Mouse (Mus musculus): Measurements from ENCODE around the gene Fat3. TPM values are rescaled to one million over a fixed set of nuclear protein-coding genes. Genes with fewer than 3 reads are reported as not detected.

The Fat3 gene
- polyA plus RNA-seq, 1 experiment from 2014 or later = 1.8 TPM

DNA sequence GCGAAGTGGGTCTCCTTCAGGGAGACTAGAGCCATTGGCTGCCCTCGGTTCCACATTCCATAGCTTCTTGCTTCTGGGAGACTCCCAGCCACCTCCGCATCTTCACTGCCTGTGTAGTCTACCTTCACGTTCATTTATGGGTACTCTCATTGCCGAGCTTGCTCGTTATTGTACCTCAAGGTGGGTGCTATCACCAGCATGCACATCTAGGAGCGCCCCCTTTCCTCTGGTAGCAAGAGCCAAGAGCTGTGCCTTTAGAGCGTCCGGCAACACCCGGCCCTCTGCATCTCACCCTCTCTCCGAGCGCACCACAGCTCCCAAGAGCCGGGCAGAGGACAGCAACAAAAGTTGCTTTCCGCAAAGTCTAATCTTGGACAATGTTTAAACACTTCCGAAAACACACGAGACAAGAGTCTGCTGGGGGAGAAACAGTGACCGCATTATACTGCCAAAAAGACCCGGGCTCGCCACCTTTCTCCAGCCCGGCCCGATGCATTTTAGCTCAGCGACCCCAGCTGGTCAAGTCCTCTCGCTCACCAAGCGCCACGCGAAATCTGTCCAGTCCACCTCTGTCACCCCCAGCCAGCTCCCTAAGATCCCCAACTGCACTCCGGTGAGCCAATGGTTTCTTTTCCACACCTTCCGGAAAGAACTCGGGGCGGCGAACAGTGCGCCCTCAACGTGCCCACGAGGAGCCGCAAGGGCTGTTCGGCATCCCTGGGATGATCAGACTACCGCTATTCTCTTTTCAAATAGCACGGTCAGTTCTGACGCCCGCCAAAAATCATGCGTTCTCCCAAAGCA is 501 bp downstream of the Fat3 start:
- no peak; the same call in 1 of the 2 replicates for ATAC-seq (ENCODE audit: insufficient number of reproducible peaks, insufficient read depth, low FRiP score, low read depth)
- H3K9ac ChIP-seq (ENCODE audit: low read length) = peak overlapping the region; percentile 68
- H3K4me2 ChIP-seq (ENCODE audit: low read length) = peak overlapping the region; percentile 90
- peaks cover 18% of the 10 kb centered on the region for H3K27me3 ChIP-seq (ENCODE audit: control insufficient read depth, insufficient read depth, low read length)
- H3K9me3 ChIP-seq (ENCODE audit: control insufficient read depth, low read length) = no peaks in the 10 kb centered on the region
- no peaks in the 10 kb centered on the region for H3K36me3 ChIP-seq (ENCODE audit: control insufficient read depth, insufficient read depth, low read length)
- 0% methylated on average over 41 of the region's 41 CpGs for WGBS
- peak overlapping the region; percentile 10 to 28; a peak in 2 of 4 replicates for H3K27ac ChIP-seq (replicated peaks in 1 of 2; ENCODE audit: control insufficient read depth in 1 of 2, insufficient read depth in 1 of 2, low read depth in 2 of 2, low read length in 2 of 2)
- peaks cover 8 to 9% of the 10 kb centered on the region in 2 experiments; a peak in 3 of 4 replicates for H3K4me1 ChIP-seq (ENCODE audit: control insufficient read depth in 2 of 2, insufficient read depth in 2 of 2, low read length in 2 of 2)
- peak overlapping the region; percentile 49 to 74 for H3K4me3 ChIP-seq (ENCODE audit: control insufficient read depth in 1 of 2, insufficient read depth in 1 of 2, low read depth in 1 of 2, low read length in 2 of 2)

DNA sequence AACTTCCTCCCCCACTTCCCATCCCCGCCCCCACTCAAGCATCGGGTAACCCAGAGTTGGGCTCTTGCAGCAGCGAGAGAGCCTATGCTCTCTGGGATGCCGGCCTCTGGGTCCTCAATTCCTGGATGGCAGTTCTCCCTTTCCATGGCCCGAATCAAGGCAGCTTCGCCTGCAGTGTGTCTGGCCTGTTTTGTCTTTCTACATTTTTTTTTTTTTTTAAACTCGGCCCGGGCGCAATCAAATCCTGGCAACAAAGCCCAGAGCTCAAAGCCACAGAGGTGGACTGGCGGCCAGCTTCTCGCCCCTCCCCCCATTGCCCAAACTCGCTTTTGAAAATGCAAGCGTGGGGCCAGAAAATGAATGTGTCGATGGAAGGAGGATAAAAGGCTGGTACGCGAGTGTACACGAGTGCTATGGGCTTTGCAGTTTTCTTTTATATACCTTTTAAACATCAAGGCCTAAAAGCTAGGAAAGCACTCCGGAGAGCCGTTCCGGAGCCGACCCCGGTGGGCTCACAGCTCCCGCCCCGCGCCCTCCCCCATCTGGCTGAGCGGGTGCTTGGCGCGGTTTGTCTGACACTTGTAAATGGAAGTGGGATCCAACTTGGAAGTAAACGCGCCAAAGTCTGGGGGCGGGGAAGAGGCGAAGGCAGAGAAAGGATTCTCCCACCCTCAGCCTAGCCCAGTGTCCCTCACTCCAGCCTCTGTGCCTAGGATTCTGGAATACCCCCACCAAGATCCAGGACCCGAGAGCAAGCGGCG is 1.3 kb downstream of the Fat3 start:
- WGBS = under 1% methylated on average over 35 of the region's 35 CpGs
- peak overlapping the region; percentile 10 to 28; a peak in 3 of 4 replicates for H3K27ac ChIP-seq (replicated peaks in 1 of 2; ENCODE audit: control insufficient read depth in 1 of 2, insufficient read depth in 1 of 2, low read depth in 2 of 2, low read length in 2 of 2)
- peaks cover 18% of the 10 kb centered on the region for H3K27me3 ChIP-seq (ENCODE audit: control insufficient read depth, insufficient read depth, low read length)

DNA sequence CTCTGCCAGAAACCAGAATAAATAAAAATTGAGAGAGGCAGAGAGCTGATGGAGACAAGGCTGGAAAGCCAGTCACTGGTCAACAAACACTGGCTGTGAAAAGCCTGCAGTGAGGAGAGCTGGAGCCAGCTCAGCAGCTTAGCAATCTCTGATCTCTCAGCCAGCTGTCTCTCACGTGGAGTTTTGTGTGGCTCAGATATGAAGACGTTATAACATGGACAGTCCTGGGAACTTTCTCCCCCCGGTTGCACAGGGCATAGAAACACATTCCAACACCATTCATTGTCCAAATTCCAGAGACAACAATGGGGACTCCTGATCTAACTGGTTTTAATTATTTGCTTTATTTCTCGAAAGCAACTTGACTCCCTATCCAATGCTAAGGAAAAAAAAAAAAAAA is 2.2 kb downstream of the Fat3 start:
- Histone ChIP-seq H3K36me3 (ENCODE audit: control insufficient read depth, insufficient read depth, low read length) (no peaks in the 10 kb centered on the region), H3K9me3 (ENCODE audit: control insufficient read depth, low read length) (no peaks in the 10 kb centered on the region), H3K4me1 (ENCODE audit: control insufficient read depth in 2 of 2, insufficient read depth in 2 of 2, low read length in 2 of 2) (peaks cover 8 to 9% of the 10 kb centered on the region in 2 experiments; a peak in 3 of 4 replicates), H3K27ac (replicated peaks in 1 of 2; ENCODE audit: control insufficient read depth in 1 of 2, insufficient read depth in 1 of 2, low read depth in 2 of 2, low read length in 2 of 2) (no peak overlapping the region), H3K4me3 (ENCODE audit: control insufficient read depth in 1 of 2, insufficient read depth in 1 of 2, low read depth in 1 of 2, low read length in 2 of 2) (peak overlapping the region in 1 of 2 experiments; percentile 49; a peak in 1 of 4 replicates), H3K27me3 (ENCODE audit: control insufficient read depth, insufficient read depth, low read length) (peaks cover 18% of the 10 kb centered on the region), H3K4me2 (ENCODE audit: low read length) (peak overlapping the region; percentile 90), H3K9ac (ENCODE audit: low read length) (no peak overlapping the region)
- WGBS = 5% methylated on average over 4 of the region's 4 CpGs
- no peak for ATAC-seq (ENCODE audit: insufficient number of reproducible peaks, insufficient read depth, low FRiP score, low read depth)

More for the DNA sequence above, 1.3 kb downstream of the Fat3 start:
- Histone ChIP-seq H3K4me3 (ENCODE audit: control insufficient read depth in 1 of 2, insufficient read depth in 1 of 2, low read depth in 1 of 2, low read length in 2 of 2) (peak overlapping the region; percentile 49 to 74), H3K4me1 (ENCODE audit: control insufficient read depth in 2 of 2, insufficient read depth in 2 of 2, low read length in 2 of 2) (peaks cover 8 to 9% of the 10 kb centered on the region in 2 experiments; a peak in 3 of 4 replicates), H3K9me3 (ENCODE audit: control insufficient read depth, low read length) (no peaks in the 10 kb centered on the region), H3K4me2 (ENCODE audit: low read length) (peak overlapping the region; percentile 90), H3K9ac (ENCODE audit: low read length) (peak overlapping the region; percentile 68), H3K36me3 (ENCODE audit: control insufficient read depth, insufficient read depth, low read length) (no peaks in the 10 kb centered on the region)
- ATAC-seq (ENCODE audit: insufficient number of reproducible peaks, insufficient read depth, low FRiP score, low read depth) = no peak

DNA sequence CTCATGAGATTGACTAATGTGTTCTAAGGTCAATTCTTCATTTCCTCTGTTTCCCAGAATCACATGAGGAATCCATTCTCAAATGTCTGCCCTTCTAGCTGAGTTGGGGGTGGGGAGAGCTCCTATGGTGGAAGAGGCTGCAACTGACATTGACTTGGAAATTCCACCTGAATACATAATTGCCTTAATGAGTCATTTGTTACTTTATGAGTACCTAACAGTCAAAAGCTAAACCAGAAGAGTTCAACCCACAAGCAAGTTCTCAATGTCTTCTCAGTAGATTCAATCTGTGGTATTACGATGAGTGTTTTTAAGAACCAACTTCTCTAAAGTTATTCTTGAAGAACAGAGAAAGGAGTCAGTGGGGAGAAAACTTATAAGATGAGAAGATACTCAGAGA is 3.7 kb downstream of the Fat3 start:
- Histone ChIP-seq H3K27me3 (ENCODE audit: control insufficient read depth, insufficient read depth, low read length) (peaks cover 16% of the 10 kb centered on the region; the same call in 1 of the 2 replicates), H3K36me3 (ENCODE audit: control insufficient read depth, insufficient read depth, low read length) (no peaks in the 10 kb centered on the region), H3K27ac (replicated peaks in 1 of 2; ENCODE audit: control insufficient read depth in 1 of 2, insufficient read depth in 1 of 2, low read depth in 2 of 2, low read length in 2 of 2) (no peak overlapping the region), H3K4me2 (ENCODE audit: low read length) (no peak overlapping the region), H3K4me3 (ENCODE audit: control insufficient read depth in 1 of 2, insufficient read depth in 1 of 2, low read depth in 1 of 2, low read length in 2 of 2) (no peak overlapping the region), H3K9ac (ENCODE audit: low read length) (no peak overlapping the region), H3K4me1 (ENCODE audit: control insufficient read depth in 2 of 2, insufficient read depth in 2 of 2, low read length in 2 of 2) (peaks cover 2 to 3% of the 10 kb centered on the region in 2 experiments; a peak in 2 of 4 replicates), H3K9me3 (ENCODE audit: control insufficient read depth, low read length) (no peaks in the 10 kb centered on the region)
- WGBS = 90% methylated on average over 1 of the region's 1 CpGs
- ATAC-seq (ENCODE audit: insufficient number of reproducible peaks, insufficient read depth, low FRiP score, low read depth) = no peak

DNA sequence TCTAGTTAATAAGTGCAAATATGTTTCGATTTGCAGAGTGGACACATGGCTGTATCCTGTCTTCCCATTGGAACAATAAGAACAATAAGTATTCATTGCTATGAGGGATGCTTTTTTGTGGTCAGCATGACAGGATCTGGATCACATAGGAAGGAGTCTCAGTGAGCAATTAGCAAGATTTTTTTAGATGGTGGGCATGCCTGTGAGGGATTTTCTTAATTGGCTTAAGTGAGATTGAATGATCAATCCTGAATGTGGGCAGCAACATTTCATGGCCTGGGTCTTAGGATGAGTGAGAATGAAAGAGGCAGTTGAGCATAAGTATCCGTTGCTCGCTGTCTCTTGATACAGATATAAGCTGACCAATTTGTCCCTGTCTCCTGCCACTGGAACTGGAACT is 4.8 kb downstream of the Fat3 start:
- Histone ChIP-seq H3K9me3 (ENCODE audit: control insufficient read depth, low read length) (no peaks in the 10 kb centered on the region), H3K4me3 (ENCODE audit: control insufficient read depth in 1 of 2, insufficient read depth in 1 of 2, low read depth in 1 of 2, low read length in 2 of 2) (no peak overlapping the region), H3K27me3 (ENCODE audit: control insufficient read depth, insufficient read depth, low read length) (peaks cover 16% of the 10 kb centered on the region; the same call in 1 of the 2 replicates), H3K9ac (ENCODE audit: low read length) (no peak overlapping the region), H3K4me1 (ENCODE audit: control insufficient read depth in 2 of 2, insufficient read depth in 2 of 2, low read length in 2 of 2) (peaks cover 2 to 3% of the 10 kb centered on the region in 2 experiments; a peak in 2 of 4 replicates), H3K36me3 (ENCODE audit: control insufficient read depth, insufficient read depth, low read length) (no peaks in the 10 kb centered on the region), H3K4me2 (ENCODE audit: low read length) (no peak overlapping the region), H3K27ac (replicated peaks in 1 of 2; ENCODE audit: control insufficient read depth in 1 of 2, insufficient read depth in 1 of 2, low read depth in 2 of 2, low read length in 2 of 2) (no peak overlapping the region)
- ATAC-seq (ENCODE audit: insufficient number of reproducible peaks, insufficient read depth, low FRiP score, low read depth) = no peak
- 81% methylated on average over 3 of the region's 3 CpGs for WGBS

DNA sequence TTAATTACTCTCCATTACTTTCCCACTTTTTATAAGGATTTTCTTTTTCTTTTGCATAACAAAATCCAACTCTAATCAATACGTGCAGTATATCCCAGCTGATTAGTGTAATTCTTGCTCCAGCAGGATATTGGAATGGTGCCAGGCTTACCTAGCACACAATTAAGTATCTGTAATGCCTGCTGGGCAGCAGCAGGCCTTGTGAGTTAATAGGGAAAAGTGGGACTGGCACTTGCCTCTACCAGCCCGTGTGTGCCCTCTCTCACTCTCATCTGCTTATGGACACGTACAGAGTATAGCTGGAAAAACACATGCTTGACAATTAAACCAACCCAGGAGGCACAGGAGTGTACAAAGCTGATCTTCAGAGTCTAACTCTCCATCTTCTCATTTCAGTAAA is 11.4 kb downstream of the Fat3 start:
- Histone ChIP-seq H3K4me3 (ENCODE audit: control insufficient read depth in 1 of 2, insufficient read depth in 1 of 2, low read depth in 1 of 2, low read length in 2 of 2) (no peak overlapping the region), H3K36me3 (ENCODE audit: control insufficient read depth, insufficient read depth, low read length) (no peaks in the 10 kb centered on the region), H3K27me3 (ENCODE audit: control insufficient read depth, insufficient read depth, low read length) (no peaks in the 10 kb centered on the region), H3K27ac (replicated peaks in 1 of 2; ENCODE audit: control insufficient read depth in 1 of 2, insufficient read depth in 1 of 2, low read depth in 2 of 2, low read length in 2 of 2) (no peak overlapping the region), H3K9me3 (ENCODE audit: control insufficient read depth, low read length) (no peaks in the 10 kb centered on the region), H3K9ac (ENCODE audit: low read length) (no peak overlapping the region), H3K4me2 (ENCODE audit: low read length) (no peak overlapping the region), H3K4me1 (ENCODE audit: control insufficient read depth in 2 of 2, insufficient read depth in 2 of 2, low read length in 2 of 2) (0 out of 4 replicates have a peak, but pooled peaks cover 0 to 4% of the 10 kb centered on the region in 2 experiments)
- no peak for ATAC-seq (ENCODE audit: insufficient number of reproducible peaks, insufficient read depth, low FRiP score, low read depth)
- WGBS = 64% methylated on average over 3 of the region's 3 CpGs

DNA sequence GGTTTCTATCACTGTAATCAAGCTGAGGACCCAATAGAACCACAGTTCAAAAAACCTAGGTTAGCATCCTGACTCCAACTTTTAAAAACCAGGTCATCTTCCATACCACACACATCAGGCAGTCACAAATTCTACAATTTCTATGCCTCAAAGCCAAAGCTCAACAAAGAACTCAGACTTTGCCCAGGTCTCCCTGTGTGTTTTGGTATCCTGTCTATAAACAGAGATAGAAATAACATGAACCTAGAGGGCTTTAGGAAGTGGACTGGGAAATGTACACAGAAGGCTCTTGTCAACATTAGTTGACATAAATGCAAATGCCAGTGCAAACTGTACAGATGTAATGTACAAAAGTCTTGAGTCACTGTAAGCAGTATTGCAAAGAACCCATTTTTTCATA is 13.5 kb downstream of the Fat3 start:
- Histone ChIP-seq H3K9me3 (ENCODE audit: control insufficient read depth, low read length) (no peaks in the 10 kb centered on the region), H3K36me3 (ENCODE audit: control insufficient read depth, insufficient read depth, low read length) (no peaks in the 10 kb centered on the region), H3K27ac (replicated peaks in 1 of 2; ENCODE audit: control insufficient read depth in 1 of 2, insufficient read depth in 1 of 2, low read depth in 2 of 2, low read length in 2 of 2) (no peak overlapping the region), H3K9ac (ENCODE audit: low read length) (no peak overlapping the region), H3K4me3 (ENCODE audit: control insufficient read depth in 1 of 2, insufficient read depth in 1 of 2, low read depth in 1 of 2, low read length in 2 of 2) (no peak overlapping the region), H3K27me3 (ENCODE audit: control insufficient read depth, insufficient read depth, low read length) (no peaks in the 10 kb centered on the region), H3K4me1 (ENCODE audit: control insufficient read depth in 2 of 2, insufficient read depth in 2 of 2, low read length in 2 of 2) (0 out of 4 replicates have a peak, but pooled peaks cover 0 to 4% of the 10 kb centered on the region in 2 experiments), H3K4me2 (ENCODE audit: low read length) (no peak overlapping the region)
- ATAC-seq (ENCODE audit: insufficient number of reproducible peaks, insufficient read depth, low FRiP score, low read depth) = no peak
